Mouse (Mus musculus): ENCODE results near the gene Fbxo11.
"Not testable (repeated sequence)": the region's sequence is repeated elsewhere in the genome, so short reads cannot be mapped to it uniquely, and the experiment has no call there.

The Fbxo11 gene

GRCm38 (mm10) chr17:88014456-88014855, 50.6 kb downstream of the Fbxo11 start:
- DNase-seq (ENCODE audit: low spot score in 2 of 2), result no peak

- DNase-seq (ENCODE audit: low spot score in 2 of 2), result no peak
Measured at GRCm38 (mm10) chr17:88006956-88007355, 58.1 kb downstream of the Fbxo11 start.

GRCm38 (mm10) chr17:88004892-88005291, 60.2 kb downstream of the Fbxo11 start:
- no peak for DNase-seq (ENCODE audit: low spot score in 2 of 2)

GRCm38 (mm10) chr17:87997808-87998207, 67.3 kb downstream of the Fbxo11 start:
- no peak for DNase-seq (ENCODE audit: low spot score in 2 of 2)

GRCm38 (mm10) chr17:87993338-87993737, 71.8 kb downstream of the Fbxo11 start:
- DNase-seq (ENCODE audit: low spot score in 2 of 2), result no peak

- no peak for DNase-seq (ENCODE audit: low spot score in 2 of 2)
Measured at GRCm38 (mm10) chr17:87992154-87992553, 72.9 kb downstream of the Fbxo11 start.

- no peak for DNase-seq (ENCODE audit: low spot score in 2 of 2)
Measured at GRCm38 (mm10) chr17:87987507-87987906, 77.6 kb downstream of the Fbxo11 start.

- no peak for DNase-seq (ENCODE audit: low spot score in 2 of 2)
Measured at GRCm38 (mm10) chr17:87985916-87986315, 79.2 kb downstream of the Fbxo11 start.

- no peak for DNase-seq (ENCODE audit: low spot score in 2 of 2)
Measured at GRCm38 (mm10) chr17:87984440-87985214, 80.5 kb downstream of the Fbxo11 start.

GRCm38 (mm10) chr17:87983313-87983712, 81.8 kb downstream of the Fbxo11 start:
- no peak for DNase-seq (ENCODE audit: low spot score in 2 of 2)

GRCm38 (mm10) chr17:87982112-87982511, 83.0 kb downstream of the Fbxo11 start:
- no peak for DNase-seq (ENCODE audit: low spot score in 2 of 2)

GRCm38 (mm10) chr17:87979696-87980095, 85.4 kb downstream of the Fbxo11 start:
- not testable (repeated sequence) for DNase-seq (ENCODE audit: low spot score in 2 of 2)

- not testable (repeated sequence) for DNase-seq (ENCODE audit: low spot score in 2 of 2)
Measured at GRCm38 (mm10) chr17:87976927-87977326, 88.2 kb downstream of the Fbxo11 start.

- no peak for DNase-seq (ENCODE audit: low spot score in 2 of 2)
Measured at GRCm38 (mm10) chr17:87976154-87976806, 88.8 kb downstream of the Fbxo11 start.

- no peak for DNase-seq (ENCODE audit: low spot score in 2 of 2)
Measured at GRCm38 (mm10) chr17:87975229-87975853, 89.8 kb downstream of the Fbxo11 start.

GRCm38 (mm10) chr17:87974629-87975228, 90.4 kb downstream of the Fbxo11 start, which contains the start of gene Msh6:
Gene Msh6 (plus strand): TSS chr17:87975062.
- peak; percentile 81 to 84 for DNase-seq (ENCODE audit: low spot score in 2 of 2)

GRCm38 (mm10) chr17:87973261-87974167, 91.6 kb downstream of the Fbxo11 start:
- DNase-seq (ENCODE audit: low spot score in 2 of 2), result no peak

GRCm38 (mm10) chr17:87972856-87973255, 92.2 kb downstream of the Fbxo11 start:
- no peak for DNase-seq (ENCODE audit: low spot score in 2 of 2)

- not testable (repeated sequence) for DNase-seq (ENCODE audit: low spot score in 2 of 2)
Measured at GRCm38 (mm10) chr17:87971696-87972591, 93.1 kb downstream of the Fbxo11 start.

GRCm38 (mm10) chr17:87968483-87968926, 96.6 kb downstream of the Fbxo11 start:
- not testable (repeated sequence) for DNase-seq (ENCODE audit: low spot score in 2 of 2)

Measured in frontal cortex, postnatal 36 days (tissue).